15 mouse cellular contexts compared by ENCODE assay signal in genomic region chr8:90123101-90123500, GRCm38 (mm10).
DNase-seq lines count a peak whose midpoint lies in the region.
"Had no signal": no experiment of that assay in that cellular context is flagged by ENCODE, and none has a peak within 500 bp of the region (broad histone marks: within the 10 kb centered on the region; RNA-seq: fewer than 3 reads in every experiment).

No protein-coding gene starts in this region.

- intact Hi-C loops in left cerebral cortex, postnatal 4 days (cut with DNase I) = no loop called here

- peak; percentile 9 for DNase-seq in cerebellum, adult 11-12 months
- no peak for DNase-seq in cerebellum, adult 9-10 months
- peak; percentile 55 to 70 for DNase-seq in cerebellum, postnatal 10 days
- DNase-seq in cerebellum, adult 11 months = no peak
- peak; percentile 37 for DNase-seq in left cerebral cortex, postnatal 4 days
- DNase-seq in left cerebral cortex, adult 8-10 months (ENCODE audit: low spot score in 2 of 2) = no peak
- DNase-seq in heart, adult 9 months (ENCODE audit: low spot score in 2 of 2) = no peak
- DNase-seq: adrenal gland, postnatal 10 days; adrenal gland, postnatal 36 days; embryo, embryonic 11 days; gastrocnemius, postnatal 10 days; gastrocnemius, postnatal 36 days; heart, postnatal 10 days; heart, postnatal 4 days; kidney, adult 18-20 months had no signal

Comparison
In these comparisons a context has a peak if more than half of its experiments do, and no peak if none do; other contexts are left out.
1. DNase-seq: peak in cerebellum, adult 11-12 months (single experiment), cerebellum, postnatal 10 days (2 of 2) and left cerebral cortex, postnatal 4 days (single experiment); none in cerebellum, adult 9-10 months (single experiment), cerebellum, adult 11 months (single experiment), left cerebral cortex, adult 8-10 months (0 of 2) and heart, adult 9 months (0 of 2).